Mouse (Mus musculus) intestine, embryonic 14.5 days (tissue): Measurements from ENCODE around the gene Hist1h2ae. TPM values are rescaled to one million over a fixed set of nuclear protein-coding genes. Genes with fewer than 3 reads are reported as not detected.
A peak's percentile ranks its signal among the peaks of the same experiment; 100 is the strongest.
"Not testable (repeated sequence)": the region's sequence is repeated elsewhere in the genome, so short reads cannot be mapped to it uniquely, and the experiment has no call there.

Experiments used
- ATAC-seq: fragments of 200-750 bp; cut with Nextera tagmentation; replicated peaks from 2 replicates; pipeline ENCODE4 v1.8.0; 2017; ENCODE audit warnings: low read depth, moderate number of reproducible peaks, moderate TSS enrichment, moderate library complexity; ENCODE audit not compliant: low FRiP score, low TSS enrichment
- DNase-seq: peaks from one replicate; pipeline ENCODE4 v3.0.0-alpha.2; 2018; ENCODE audit warnings: low spot score
- H3K27ac ChIP-seq: fragments of 300-500 bp; sonication (generic); 2 replicates; pipeline ENCODE4 v1.5.1; 2014; ENCODE audit warnings: low read depth, mild to moderate bottlenecking, control low read depth
- H3K27me3 ChIP-seq: fragments of 300-500 bp; sonication (generic); replicated peaks from 2 replicates; pipeline ENCODE4 v1.6.1; 2014; ENCODE audit warnings: low read length, control low read depth; ENCODE audit not compliant: control insufficient read depth, insufficient read depth
- H3K36me3 ChIP-seq: fragments of 300-500 bp; sonication (generic); 2 replicates; pipeline ENCODE4 v1.6.1; 2014; ENCODE audit warnings: low read length, control low read depth; ENCODE audit not compliant: control insufficient read depth, insufficient read depth
- H3K4me1 ChIP-seq: fragments of 300-500 bp; sonication (generic); replicated peaks from 2 replicates; pipeline ENCODE4 v1.6.1; 2014; ENCODE audit warnings: low read length, control low read depth, mixed read lengths; ENCODE audit not compliant: control insufficient read depth, insufficient read depth
- H3K4me2 ChIP-seq: fragments of 300-500 bp; sonication (generic); 2 replicates; pipeline ENCODE4 v1.6.1; 2014; ENCODE audit warnings: low read length
- H3K4me3 ChIP-seq: fragments of 300-500 bp; sonication (generic); 2 replicates; pipeline ENCODE4 v1.5.1; 2014; ENCODE audit warnings: low read depth, low read length, control low read depth, mixed read lengths
- H3K9ac ChIP-seq: fragments of 300-500 bp; sonication (generic); 2 replicates; pipeline ENCODE4 v1.6.1; 2014; ENCODE audit warnings: mild to moderate bottlenecking, low read length
- H3K9me3 ChIP-seq: fragments of 300-500 bp; sonication (generic); 2 replicates; pipeline ENCODE4 v1.6.1; 2016; ENCODE audit warnings: low read length, control low read depth; ENCODE audit not compliant: control insufficient read depth
- WGBS: fragments of 180-500 bp; shearing (Covaris S2); extraction: QIAGEN DNeasy Blood & Tissue Kit; methylation state at CpG from one replicate; pipeline ENCODE4 v1.1.7; 2014; 5-methylcytosine and 5-hydroxymethylcytosine counted together
- polyA plus RNA-seq: library from polyadenylated mRNA; unstranded; fragments of >200 nt; fragmentation: Nextera tagmentation; extraction: Ambion mirVana; gene quantifications from 2 replicates; pipeline ENCODE4 v1.2.1, GENCODE M21; 2014

Hist1h2ae gene
- polyA plus RNA-seq, 1 experiment from 2014 or later = 106 TPM

DNA sequence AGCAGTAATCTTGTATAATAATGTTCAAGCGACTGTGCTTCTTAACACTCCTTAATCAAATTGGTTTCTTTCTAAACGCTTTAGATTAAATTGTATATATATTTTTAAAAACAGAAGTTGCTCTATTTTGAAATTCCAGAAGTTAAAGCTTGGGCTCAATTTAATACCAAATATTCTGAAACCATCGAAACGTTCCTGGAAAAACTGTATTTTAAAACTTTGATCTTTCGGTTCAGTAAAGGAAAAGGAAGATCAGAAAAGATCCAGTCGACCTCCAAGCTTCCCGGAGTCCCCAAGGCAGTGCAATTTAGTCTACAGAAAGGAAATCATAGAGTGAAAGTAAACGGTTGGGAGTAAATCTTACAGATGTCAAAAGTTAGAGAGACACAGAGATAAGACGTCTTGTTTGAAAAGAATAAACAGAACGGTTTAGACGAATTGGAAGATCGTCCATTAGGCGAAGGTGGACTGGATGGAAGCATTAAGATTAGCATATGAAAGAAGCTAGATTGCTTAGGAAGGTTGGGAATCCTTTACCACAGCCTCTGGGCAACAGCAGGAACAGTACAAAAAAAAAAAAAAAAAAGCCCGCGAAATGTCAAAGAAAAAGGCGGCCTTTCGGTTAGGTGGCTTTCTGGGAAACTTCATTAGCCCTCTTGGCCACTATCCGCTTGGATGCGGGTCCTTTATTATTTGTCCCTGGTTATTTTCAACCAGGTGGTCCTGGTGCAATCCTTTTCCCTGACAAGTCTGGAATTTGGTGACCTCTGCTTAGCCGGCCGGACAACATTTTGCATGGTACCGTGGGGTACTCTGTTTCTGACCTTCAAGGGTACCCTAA lies 15.3 kb upstream of the Hist1h2ae start:
- H3K9me3 ChIP-seq = no peaks in the 10 kb centered on the region
- H3K36me3 ChIP-seq = no peaks in the 10 kb centered on the region
- H3K9ac ChIP-seq = peak overlapping the region; percentile 88
- peaks cover 24% of the 10 kb centered on the region for H3K4me1 ChIP-seq
- H3K27me3 ChIP-seq = no peaks in the 10 kb centered on the region
- H3K4me3 ChIP-seq = peak overlapping the region; percentile 55
- DNase-seq (peak; percentile 71), ATAC-seq (no peak)
- peak overlapping the region; percentile 94 for H3K4me2 ChIP-seq
- under 1% methylated on average over 22 of the region's 22 CpGs for WGBS
- H3K27ac ChIP-seq = peak overlapping the region; percentile 99

DNA sequence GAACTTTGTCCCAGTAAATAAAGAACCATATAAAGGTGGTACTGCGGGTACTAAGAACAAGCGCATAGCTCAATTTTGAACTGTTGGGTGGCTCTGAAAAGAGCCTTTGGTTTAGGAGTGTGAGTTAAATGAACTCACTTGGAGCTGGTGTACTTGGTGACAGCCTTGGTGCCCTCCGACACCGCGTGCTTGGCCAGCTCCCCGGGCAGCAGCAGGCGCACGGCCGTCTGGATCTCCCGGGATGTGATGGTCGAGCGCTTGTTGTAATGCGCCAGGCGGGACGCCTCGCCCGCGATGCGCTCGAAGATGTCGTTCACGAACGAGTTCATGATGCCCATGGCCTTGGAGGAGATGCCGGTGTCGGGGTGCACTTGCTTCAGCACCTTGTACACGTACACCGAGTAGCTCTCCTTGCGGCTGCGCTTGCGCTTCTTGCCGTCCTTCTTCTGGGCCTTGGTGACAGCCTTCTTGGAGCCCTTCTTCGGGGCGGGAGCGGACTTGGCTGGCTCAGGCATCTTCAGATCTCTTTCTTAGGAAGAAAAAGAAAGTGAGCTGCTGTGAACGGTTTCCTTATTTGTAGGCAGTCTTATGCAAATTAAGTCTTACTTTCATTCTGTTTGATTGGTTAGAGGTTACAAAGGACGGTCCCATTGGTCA lies 14.6 kb upstream of the Hist1h2ae start:
- Histone ChIP-seq H3K9ac (peak overlapping the region; percentile 88), H3K27ac (peak overlapping the region; percentile 99), H3K4me3 (peak overlapping the region; percentile 55), H3K4me2 (peak overlapping the region; percentile 94), H3K4me1 (peaks cover 24% of the 10 kb centered on the region)
- not testable (repeated sequence) for H3K36me3 ChIP-seq, H3K27me3 ChIP-seq, H3K9me3 ChIP-seq
- DNase-seq = peak; percentile 83
- WGBS = 0% methylated on average over 20 of the region's 36 CpGs
- ATAC-seq = peak; percentile 79

- H3K9ac ChIP-seq = peak overlapping the region; percentile 88
- no peak; the same call in 1 of the 2 replicates for ATAC-seq
- H3K4me3 ChIP-seq = peak overlapping the region; percentile 55
- peak overlapping the region; percentile 94 for H3K4me2 ChIP-seq
- H3K36me3 ChIP-seq = no peaks in the 10 kb centered on the region
- no peaks in the 10 kb centered on the region for H3K9me3 ChIP-seq
- under 1% methylated on average over 21 of the region's 21 CpGs for WGBS
- peak; percentile 91 for DNase-seq
- peaks cover 24% of the 10 kb centered on the region for H3K4me1 ChIP-seq
- peak overlapping the region; percentile 99 for H3K27ac ChIP-seq
- H3K27me3 ChIP-seq = no peaks in the 10 kb centered on the region
Observed at GRCm38 (mm10) chr13:23585029-23585441, 14.0 kb upstream of the Hist1h2ae start.

- Histone ChIP-seq H3K4me2 (peak overlapping the region; percentile 94), H3K9ac (peak overlapping the region; percentile 88), H3K27me3 (no peaks in the 10 kb centered on the region), H3K36me3 (no peaks in the 10 kb centered on the region), H3K4me1 (peaks cover 24% of the 10 kb centered on the region), H3K27ac (peak overlapping the region; percentile 99), H3K4me3 (peak overlapping the region; percentile 55), H3K9me3 (no peaks in the 10 kb centered on the region)
- no peak for ATAC-seq
- peak; percentile 49 for DNase-seq
Observed at GRCm38 (mm10) chr13:23584331-23584730, 13.3 kb upstream of the Hist1h2ae start.

DNA sequence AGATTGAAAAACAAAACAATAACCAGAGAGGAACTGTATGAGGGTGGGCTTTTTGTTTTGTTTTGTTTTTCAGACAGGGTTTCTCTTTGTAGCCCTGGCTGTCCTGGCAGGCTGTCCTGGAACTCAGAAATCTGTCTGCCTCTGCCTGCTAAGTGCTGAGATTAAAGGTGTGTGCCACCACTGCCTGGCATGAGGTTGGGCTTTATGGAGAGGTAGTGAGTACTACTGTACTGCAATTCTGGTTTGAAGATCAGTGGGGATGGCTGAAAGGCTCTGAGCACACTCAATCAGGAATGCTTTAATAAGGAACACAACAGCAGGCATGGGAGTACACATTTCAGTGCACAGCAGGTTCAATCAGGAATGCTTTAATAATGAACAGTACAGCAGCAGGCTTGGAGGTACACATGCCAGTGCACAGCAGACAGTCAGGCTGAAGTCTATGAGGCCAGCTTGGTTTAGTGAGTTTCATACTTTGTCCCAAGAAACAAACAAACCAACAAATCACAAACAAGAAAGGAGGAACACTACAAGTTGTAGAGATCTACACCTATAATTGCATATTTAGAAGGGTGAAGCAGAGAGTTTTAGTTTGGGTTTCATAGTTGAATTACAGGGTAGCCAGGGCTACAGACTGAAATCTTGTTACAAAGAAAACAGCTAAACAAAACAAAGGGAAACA lies 12.5 kb upstream of the Hist1h2ae start:
- Histone ChIP-seq H3K27me3 (no peaks in the 10 kb centered on the region), H3K4me2 (peak overlapping the region; percentile 94), H3K4me1 (peaks cover 24% of the 10 kb centered on the region), H3K4me3 (no peak overlapping the region), H3K36me3 (no peaks in the 10 kb centered on the region), H3K27ac (peak overlapping the region; percentile 99), H3K9me3 (no peaks in the 10 kb centered on the region), H3K9ac (no peak overlapping the region; the same call in 1 of the 2 replicates)
- ATAC-seq = no peak
- DNase-seq = peak; percentile 51

DNA sequence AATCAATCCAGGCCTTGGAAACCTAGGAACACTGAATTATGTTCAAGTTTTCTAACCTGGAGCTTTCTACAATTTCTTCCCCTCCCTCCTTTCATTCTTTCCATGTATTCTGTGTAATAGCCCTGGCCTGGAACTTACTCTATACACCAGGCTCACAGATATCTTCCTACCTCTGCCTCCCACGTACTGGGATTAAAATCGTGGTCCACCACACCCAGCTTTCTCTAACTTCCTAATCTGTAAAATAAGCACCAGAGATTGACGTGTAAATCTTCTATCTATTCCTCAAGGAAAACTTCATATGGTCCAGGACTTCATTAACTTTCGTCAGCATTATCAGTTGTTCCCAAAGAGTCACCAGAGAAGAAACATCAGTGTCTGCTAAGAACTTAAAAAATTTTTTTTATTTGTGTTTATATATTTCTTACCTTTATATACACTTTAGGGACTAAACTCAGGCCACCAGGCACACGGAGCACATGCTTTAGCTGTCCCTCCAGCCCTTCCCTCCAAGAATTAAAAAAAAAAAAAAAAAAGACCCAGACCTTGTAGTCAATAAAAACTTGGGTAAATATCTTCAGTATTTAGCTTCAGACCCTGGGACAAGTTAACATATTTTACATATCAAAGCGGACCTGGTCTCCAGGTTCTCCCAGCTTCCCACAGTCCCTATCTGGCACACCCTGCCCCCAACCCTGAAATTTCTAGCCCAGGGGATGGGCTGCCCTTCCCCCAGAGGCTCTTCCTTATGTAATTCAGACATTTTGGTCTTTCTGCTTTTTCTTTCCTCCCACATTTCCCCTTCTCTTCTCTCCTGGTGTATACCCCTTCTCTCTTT lies 11.4 kb upstream of the Hist1h2ae start:
- Histone ChIP-seq H3K4me3 (peak overlapping the region; percentile 46), H3K36me3 (no peaks in the 10 kb centered on the region), H3K27me3 (no peaks in the 10 kb centered on the region), H3K27ac (peak overlapping the region; percentile 99), H3K9me3 (no peaks in the 10 kb centered on the region), H3K9ac (peak overlapping the region; percentile 81), H3K4me1 (peaks cover 24% of the 10 kb centered on the region), H3K4me2 (peak overlapping the region; percentile 73)
- WGBS = 7% methylated on average over 6 of the region's 6 CpGs
- DNase-seq (peak; percentile 58), ATAC-seq (no peak)

- peak within 1 kb of the TSS; percentile 73 for H3K4me2 ChIP-seq
- H3K36me3 ChIP-seq = no peaks in the 10 kb centered on the region
- ATAC-seq = peak; percentile 88
- peaks cover 28% of the 10 kb centered on the region for H3K4me1 ChIP-seq
- WGBS = under 1% methylated on average over 43 of the region's 43 CpGs
- no peaks in the 10 kb centered on the region for H3K27me3 ChIP-seq
- peak within 1 kb of the TSS; percentile 46 for H3K4me3 ChIP-seq
- no peaks in the 10 kb centered on the region for H3K9me3 ChIP-seq
- peak within 1 kb of the TSS; percentile 99 for H3K27ac ChIP-seq
- H3K9ac ChIP-seq = peak within 1 kb of the TSS; percentile 81
- DNase-seq = peak; percentile 100
Observed at GRCm38 (mm10) chr13:23581408-23582218, 10.6 kb upstream of the Hist1h2ae start, which contains the start of gene Hist1h4d. TSS of gene Hist1h4d (plus strand) at chr13:23581598.
